Mouse (Mus musculus): ENCODE measurements around the gene Tmtc4. TPM values are rescaled to one million over a fixed set of nuclear protein-coding genes. Genes with fewer than 3 reads are reported as not detected.

Gene Tmtc4
- polyA plus RNA-seq, 1 experiment from 2014 or later, result 17.4 TPM

GRCm38 (mm10) chr14:122900679-122901078 is 83.2 kb downstream of the Tmtc4 start:
- Histone ChIP-seq H3K4me2 (ENCODE audit: low read depth, low read length) (no peak overlapping the region), H3K4me3 (ENCODE audit: low read length) (no peak overlapping the region)
- ATAC-seq, result no peak

GRCm38 (mm10) chr14:122898550-122898949 is 85.3 kb downstream of the Tmtc4 start:
- Histone ChIP-seq H3K27me3 (replicated peaks; ENCODE audit: control insufficient read depth, insufficient read depth, low read length) (no peaks in the 10 kb centered on the region), H3K4me3 (ENCODE audit: low read length) (no peak overlapping the region), H3K9ac (ENCODE audit: low read depth, low read length) (no peak overlapping the region), H3K36me3 (ENCODE audit: control insufficient read depth, insufficient read depth, low read length) (no peaks in the 10 kb centered on the region), H3K9me3 (ENCODE audit: control insufficient read depth, low read length) (no peaks in the 10 kb centered on the region), H3K27ac (ENCODE audit: low read length) (no peak overlapping the region), H3K4me1 (ENCODE audit: control insufficient read depth, insufficient read depth, low read length) (peaks cover 24% of the 10 kb centered on the region), H3K4me2 (ENCODE audit: low read depth, low read length) (no peak overlapping the region)
- ATAC-seq, result no peak

More at GRCm38 (mm10) chr14:122900679-122901078, 83.2 kb downstream of the Tmtc4 start:
- Histone ChIP-seq H3K9me3 (ENCODE audit: control insufficient read depth, low read length) (no peaks in the 10 kb centered on the region), H3K9ac (ENCODE audit: low read depth, low read length) (no peak overlapping the region), H3K27ac (ENCODE audit: low read length) (0 out of 2 replicates have a peak overlapping the region, but pooled peaks have one; percentile 24), H3K36me3 (ENCODE audit: control insufficient read depth, insufficient read depth, low read length) (no peaks in the 10 kb centered on the region), H3K27me3 (replicated peaks; ENCODE audit: control insufficient read depth, insufficient read depth, low read length) (no peaks in the 10 kb centered on the region), H3K4me1 (ENCODE audit: control insufficient read depth, insufficient read depth, low read length) (peaks cover 24% of the 10 kb centered on the region)

- H3K4me1 ChIP-seq (ENCODE audit: control insufficient read depth, insufficient read depth, low read length), result peaks cover 6% of the 10 kb centered on the region
- H3K27ac ChIP-seq (ENCODE audit: low read length), result no peak overlapping the region
- H3K9me3 ChIP-seq (ENCODE audit: control insufficient read depth, low read length), result no peaks in the 10 kb centered on the region
- no peak overlapping the region for H3K9ac ChIP-seq (ENCODE audit: low read depth, low read length)
- H3K36me3 ChIP-seq (ENCODE audit: control insufficient read depth, insufficient read depth, low read length), result no peaks in the 10 kb centered on the region
- WGBS, result 100% methylated on average over 1 of the region's 1 CpGs
- no peak overlapping the region for H3K4me3 ChIP-seq (ENCODE audit: low read length)
- no peaks in the 10 kb centered on the region for H3K27me3 ChIP-seq (replicated peaks; ENCODE audit: control insufficient read depth, insufficient read depth, low read length)
- H3K4me2 ChIP-seq (ENCODE audit: low read depth, low read length), result no peak overlapping the region
- no peak for ATAC-seq
Measured at GRCm38 (mm10) chr14:122896106-122896505, 87.7 kb downstream of the Tmtc4 start.

GRCm38 (mm10) chr14:122891470-122891968 is 92.3 kb downstream of the Tmtc4 start:
- 87% methylated on average over 12 of the region's 12 CpGs for WGBS
- Histone ChIP-seq H3K4me3 (ENCODE audit: low read length) (no peak overlapping the region), H3K9ac (ENCODE audit: low read depth, low read length) (no peak overlapping the region), H3K9me3 (ENCODE audit: control insufficient read depth, low read length) (no peaks in the 10 kb centered on the region), H3K27me3 (replicated peaks; ENCODE audit: control insufficient read depth, insufficient read depth, low read length) (no peaks in the 10 kb centered on the region), H3K36me3 (ENCODE audit: control insufficient read depth, insufficient read depth, low read length) (no peaks in the 10 kb centered on the region), H3K4me1 (ENCODE audit: control insufficient read depth, insufficient read depth, low read length) (no peaks in the 10 kb centered on the region), H3K27ac (ENCODE audit: low read length) (no peak overlapping the region), H3K4me2 (ENCODE audit: low read depth, low read length) (no peak overlapping the region)
- no peak for ATAC-seq

GRCm38 (mm10) chr14:122888480-122888872 is 95.4 kb downstream of the Tmtc4 start:
- Histone ChIP-seq H3K9me3 (ENCODE audit: control insufficient read depth, low read length) (no peaks in the 10 kb centered on the region), H3K27me3 (replicated peaks; ENCODE audit: control insufficient read depth, insufficient read depth, low read length) (no peaks in the 10 kb centered on the region), H3K4me2 (ENCODE audit: low read depth, low read length) (no peak overlapping the region), H3K36me3 (ENCODE audit: control insufficient read depth, insufficient read depth, low read length) (no peaks in the 10 kb centered on the region), H3K27ac (ENCODE audit: low read length) (no peak overlapping the region), H3K9ac (ENCODE audit: low read depth, low read length) (no peak overlapping the region), H3K4me3 (ENCODE audit: low read length) (no peak overlapping the region), H3K4me1 (ENCODE audit: control insufficient read depth, insufficient read depth, low read length) (no peaks in the 10 kb centered on the region)
- no peak for ATAC-seq
- WGBS, result 82% methylated on average over 1 of the region's 1 CpGs

GRCm38 (mm10) chr14:122887702-122888479 is 95.9 kb downstream of the Tmtc4 start:
- Histone ChIP-seq H3K9ac (ENCODE audit: low read depth, low read length) (no peak overlapping the region), H3K36me3 (ENCODE audit: control insufficient read depth, insufficient read depth, low read length) (no peaks in the 10 kb centered on the region), H3K4me3 (ENCODE audit: low read length) (no peak overlapping the region), H3K9me3 (ENCODE audit: control insufficient read depth, low read length) (no peaks in the 10 kb centered on the region), H3K4me1 (ENCODE audit: control insufficient read depth, insufficient read depth, low read length) (no peaks in the 10 kb centered on the region), H3K27me3 (replicated peaks; ENCODE audit: control insufficient read depth, insufficient read depth, low read length) (no peaks in the 10 kb centered on the region), H3K4me2 (ENCODE audit: low read depth, low read length) (no peak overlapping the region), H3K27ac (ENCODE audit: low read length) (no peak overlapping the region)
- WGBS, result 88% methylated on average over 3 of the region's 3 CpGs
- no peak for ATAC-seq

GRCm38 (mm10) chr14:122887278-122887677 is 96.6 kb downstream of the Tmtc4 start:
- no peaks in the 10 kb centered on the region for H3K27me3 ChIP-seq (replicated peaks; ENCODE audit: control insufficient read depth, insufficient read depth, low read length)
- no peak overlapping the region for H3K27ac ChIP-seq (ENCODE audit: low read length)
- H3K4me2 ChIP-seq (ENCODE audit: low read depth, low read length), result no peak overlapping the region
- ATAC-seq, result no peak
- H3K9me3 ChIP-seq (ENCODE audit: control insufficient read depth, low read length), result no peaks in the 10 kb centered on the region
- H3K4me1 ChIP-seq (ENCODE audit: control insufficient read depth, insufficient read depth, low read length), result no peaks in the 10 kb centered on the region
- 94% methylated on average over 1 of the region's 1 CpGs for WGBS
- H3K36me3 ChIP-seq (ENCODE audit: control insufficient read depth, insufficient read depth, low read length), result no peaks in the 10 kb centered on the region
- no peak overlapping the region for H3K4me3 ChIP-seq (ENCODE audit: low read length)
- no peak overlapping the region for H3K9ac ChIP-seq (ENCODE audit: low read depth, low read length)

GRCm38 (mm10) chr14:122885893-122886292 is 97.9 kb downstream of the Tmtc4 start:
- Histone ChIP-seq H3K27ac (ENCODE audit: low read length) (no peak overlapping the region), H3K4me3 (ENCODE audit: low read length) (no peak overlapping the region), H3K36me3 (ENCODE audit: control insufficient read depth, insufficient read depth, low read length) (no peaks in the 10 kb centered on the region), H3K9me3 (ENCODE audit: control insufficient read depth, low read length) (no peaks in the 10 kb centered on the region), H3K9ac (ENCODE audit: low read depth, low read length) (no peak overlapping the region), H3K27me3 (replicated peaks; ENCODE audit: control insufficient read depth, insufficient read depth, low read length) (no peaks in the 10 kb centered on the region), H3K4me2 (ENCODE audit: low read depth, low read length) (no peak overlapping the region), H3K4me1 (ENCODE audit: control insufficient read depth, insufficient read depth, low read length) (no peaks in the 10 kb centered on the region)
- 84% methylated on average over 7 of the region's 7 CpGs for WGBS
- ATAC-seq, result no peak

GRCm38 (mm10) chr14:122883821-122884584 is 99.8 kb downstream of the Tmtc4 start:
- ATAC-seq, result no peak
- Histone ChIP-seq H3K27me3 (replicated peaks; ENCODE audit: control insufficient read depth, insufficient read depth, low read length) (no peaks in the 10 kb centered on the region), H3K4me3 (ENCODE audit: low read length) (no peak overlapping the region), H3K9me3 (ENCODE audit: control insufficient read depth, low read length) (no peaks in the 10 kb centered on the region), H3K4me1 (ENCODE audit: control insufficient read depth, insufficient read depth, low read length) (0 out of 2 replicates have a peak, but pooled peaks cover 3% of the 10 kb centered on the region), H3K27ac (ENCODE audit: low read length) (no peak overlapping the region), H3K36me3 (ENCODE audit: control insufficient read depth, insufficient read depth, low read length) (no peaks in the 10 kb centered on the region), H3K9ac (ENCODE audit: low read depth, low read length) (no peak overlapping the region), H3K4me2 (ENCODE audit: low read depth, low read length) (no peak overlapping the region)
- WGBS, result 61% methylated on average over 10 of the region's 10 CpGs
